Mouse (Mus musculus) neural tube, embryonic 13.5 days (tissue): Measurements from ENCODE around the gene Fbxo27. TPM values are rescaled to one million over a fixed set of nuclear protein-coding genes. Genes with fewer than 3 reads are reported as not detected.

ENCODE experiments used
- ATAC-seq: fragments of 200-750 bp; cut with Nextera tagmentation; 2 replicates; pipeline ENCODE4 v1.8.0; 2017; ENCODE audit warnings: low read depth, mild to moderate bottlenecking, moderate TSS enrichment, moderate library complexity
- H3K27ac ChIP-seq: fragments of 300-500 bp; sonication (generic); replicated peaks from 2 replicates; pipeline ENCODE4 v1.5.1; 2015; ENCODE audit warnings: moderate library complexity, mild to moderate bottlenecking, inconsistent platforms
- H3K27me3 ChIP-seq: fragments of 300-500 bp; sonication (generic); 2 replicates; pipeline ENCODE4 v1.6.1; 2015; ENCODE audit warnings: mild to moderate bottlenecking, inconsistent platforms
- H3K36me3 ChIP-seq: fragments of 300-500 bp; sonication (generic); 2 replicates; pipeline ENCODE4 v1.6.1; 2015; ENCODE audit warnings: mild to moderate bottlenecking, inconsistent platforms
- H3K4me1 ChIP-seq: fragments of 300-500 bp; sonication (generic); replicated peaks from 2 replicates; pipeline ENCODE4 v1.6.1; 2015; ENCODE audit warnings: inconsistent platforms
- H3K4me2 ChIP-seq: fragments of 300-500 bp; sonication (generic); 2 replicates; pipeline ENCODE4 v1.6.1; 2015; ENCODE audit warnings: inconsistent platforms, mild to moderate bottlenecking, moderate library complexity
- H3K4me3 ChIP-seq: fragments of 300-500 bp; sonication (generic); 2 replicates; pipeline ENCODE4 v1.5.1; 2015; ENCODE audit warnings: mild to moderate bottlenecking, inconsistent platforms
- H3K9ac ChIP-seq: fragments of 300-500 bp; sonication (generic); 2 replicates; pipeline ENCODE4 v1.6.1; 2015; ENCODE audit warnings: moderate library complexity, mild to moderate bottlenecking, inconsistent platforms
- H3K9me3 ChIP-seq: fragments of 300-500 bp; sonication (generic); 2 replicates; pipeline ENCODE4 v1.6.1; 2016; ENCODE audit warnings: inconsistent platforms
- WGBS: fragments of 180-500 bp; shearing (Covaris S2); methylation state at CpG from one replicate; pipeline ENCODE4 v1.1.7; 2015; 5-methylcytosine and 5-hydroxymethylcytosine counted together
- polyA plus RNA-seq: library from polyadenylated mRNA; unstranded; fragments of >200 nt; fragmentation: Nextera tagmentation; extraction: Ambion mirVana; gene quantifications from 2 replicates; pipeline ENCODE4 v1.2.1, GENCODE M21; 2015

Fbxo27 gene
- polyA plus RNA-seq, 1 experiment from 2014 or later = 4.8 TPM

GRCm38 (mm10) chr7:28732341-28733142 is 39.9 kb downstream of the Fbxo27 start:
- peak; percentile 57; the same call in 1 of the 2 replicates for ATAC-seq
- Histone ChIP-seq H3K9ac (peak overlapping the region; percentile 49), H3K27me3 (peaks cover 24% of the 10 kb centered on the region), H3K36me3 (peaks cover 8% of the 10 kb centered on the region; the same call in 1 of the 2 replicates), H3K9me3 (peaks cover 7% of the 10 kb centered on the region; the same call in 1 of the 2 replicates), H3K27ac (no peak overlapping the region), H3K4me1 (peaks cover 20% of the 10 kb centered on the region), H3K4me2 (peak overlapping the region; percentile 62), H3K4me3 (peak overlapping the region; percentile 45)
- 3% methylated on average over 58 of the region's 58 CpGs for WGBS

DNA sequence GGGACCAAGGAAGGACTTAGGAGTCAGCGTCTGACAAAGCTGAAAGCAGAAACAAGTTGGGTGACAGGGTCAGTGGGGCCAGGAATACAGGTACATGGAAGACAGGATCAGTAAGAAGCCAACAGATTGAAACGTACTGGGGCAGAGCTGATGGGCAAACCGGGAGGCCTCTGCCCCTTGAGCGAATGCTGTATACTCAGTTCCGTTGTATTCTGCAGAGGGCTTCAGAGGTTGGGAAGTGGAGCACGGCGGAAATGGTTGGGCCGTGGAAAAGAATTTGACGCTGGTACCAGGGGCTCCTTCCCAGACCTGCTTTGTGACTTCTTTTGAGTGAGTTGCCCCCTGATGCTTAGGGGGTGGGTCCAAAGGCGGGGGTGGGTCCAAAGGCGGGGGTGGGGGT is 40.6 kb downstream of the Fbxo27 start:
- WGBS = 10% methylated on average over 11 of the region's 11 CpGs
- no peak overlapping the region for H3K27ac ChIP-seq
- H3K9me3 ChIP-seq = peaks cover 7% of the 10 kb centered on the region; the same call in 1 of the 2 replicates
- no peak overlapping the region for H3K9ac ChIP-seq
- H3K4me1 ChIP-seq = peaks cover 13% of the 10 kb centered on the region
- peaks cover 24% of the 10 kb centered on the region for H3K27me3 ChIP-seq
- ATAC-seq = no peak
- peak overlapping the region; percentile 45 for H3K4me3 ChIP-seq
- peaks cover 15% of the 10 kb centered on the region; the same call in 1 of the 2 replicates for H3K36me3 ChIP-seq
- peak overlapping the region; percentile 62 for H3K4me2 ChIP-seq

- Histone ChIP-seq H3K36me3 (peaks cover 28% of the 10 kb centered on the region), H3K9me3 (peaks cover 7% of the 10 kb centered on the region; the same call in 1 of the 2 replicates), H3K4me1 (peaks cover 15% of the 10 kb centered on the region), H3K4me3 (no peak overlapping the region), H3K27me3 (peaks cover 24% of the 10 kb centered on the region), H3K4me2 (no peak overlapping the region), H3K27ac (no peak overlapping the region), H3K9ac (no peak overlapping the region)
- 80% methylated on average over 6 of the region's 6 CpGs for WGBS
- no peak for ATAC-seq
Measured at GRCm38 (mm10) chr7:28735701-28736100, 43.1 kb downstream of the Fbxo27 start.

GRCm38 (mm10) chr7:28739829-28740228 is 47.2 kb downstream of the Fbxo27 start:
- 94% methylated on average over 21 of the region's 21 CpGs for WGBS
- H3K36me3 ChIP-seq = peaks cover 28% of the 10 kb centered on the region
- no peaks in the 10 kb centered on the region for H3K27me3 ChIP-seq
- no peaks in the 10 kb centered on the region for H3K9me3 ChIP-seq
- no peak overlapping the region for H3K27ac ChIP-seq
- H3K4me1 ChIP-seq = peaks cover 21% of the 10 kb centered on the region
- no peak for ATAC-seq
- H3K4me2 ChIP-seq = no peak overlapping the region
- no peak overlapping the region for H3K4me3 ChIP-seq
- no peak overlapping the region for H3K9ac ChIP-seq

- H3K4me3 ChIP-seq = peak overlapping the region; percentile 61
- H3K36me3 ChIP-seq = peaks cover 31% of the 10 kb centered on the region
- 34% methylated on average over 9 of the region's 9 CpGs for WGBS
- peak overlapping the region; percentile 65; the same call in 1 of the 2 replicates for H3K27ac ChIP-seq
- ATAC-seq = no peak
- H3K27me3 ChIP-seq = no peaks in the 10 kb centered on the region
- peak overlapping the region; percentile 87 for H3K9ac ChIP-seq
- H3K4me2 ChIP-seq = peak overlapping the region; percentile 87
- H3K9me3 ChIP-seq = no peaks in the 10 kb centered on the region
- H3K4me1 ChIP-seq = peaks cover 21% of the 10 kb centered on the region
Measured at GRCm38 (mm10) chr7:28740949-28741348, 48.3 kb downstream of the Fbxo27 start.

DNA sequence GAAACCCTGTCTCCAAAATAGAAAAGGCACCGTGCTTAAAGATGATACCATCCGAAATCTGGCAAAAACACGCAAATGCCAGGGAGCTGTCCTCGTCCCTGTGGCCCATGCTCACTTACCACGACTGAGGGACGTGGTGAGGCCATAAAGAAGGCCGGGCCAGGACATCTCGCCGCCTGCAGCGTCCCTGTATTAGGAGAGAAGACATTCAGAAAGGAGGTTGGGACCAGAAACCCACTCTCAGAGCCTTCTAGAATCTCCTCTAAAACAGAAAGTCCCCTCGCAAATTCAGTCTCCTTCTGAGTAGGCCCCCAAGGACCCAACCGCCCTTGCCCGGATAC is 48.7 kb downstream of the Fbxo27 start:
- Histone ChIP-seq H3K4me3 (peak overlapping the region; percentile 61), H3K27me3 (no peaks in the 10 kb centered on the region), H3K9ac (peak overlapping the region; percentile 87), H3K9me3 (no peaks in the 10 kb centered on the region), H3K4me1 (peaks cover 21% of the 10 kb centered on the region), H3K36me3 (peaks cover 35% of the 10 kb centered on the region), H3K4me2 (peak overlapping the region; percentile 87), H3K27ac (peak overlapping the region; percentile 65)
- 1% methylated on average over 13 of the region's 13 CpGs for WGBS
- peak; percentile 26 for ATAC-seq

DNA sequence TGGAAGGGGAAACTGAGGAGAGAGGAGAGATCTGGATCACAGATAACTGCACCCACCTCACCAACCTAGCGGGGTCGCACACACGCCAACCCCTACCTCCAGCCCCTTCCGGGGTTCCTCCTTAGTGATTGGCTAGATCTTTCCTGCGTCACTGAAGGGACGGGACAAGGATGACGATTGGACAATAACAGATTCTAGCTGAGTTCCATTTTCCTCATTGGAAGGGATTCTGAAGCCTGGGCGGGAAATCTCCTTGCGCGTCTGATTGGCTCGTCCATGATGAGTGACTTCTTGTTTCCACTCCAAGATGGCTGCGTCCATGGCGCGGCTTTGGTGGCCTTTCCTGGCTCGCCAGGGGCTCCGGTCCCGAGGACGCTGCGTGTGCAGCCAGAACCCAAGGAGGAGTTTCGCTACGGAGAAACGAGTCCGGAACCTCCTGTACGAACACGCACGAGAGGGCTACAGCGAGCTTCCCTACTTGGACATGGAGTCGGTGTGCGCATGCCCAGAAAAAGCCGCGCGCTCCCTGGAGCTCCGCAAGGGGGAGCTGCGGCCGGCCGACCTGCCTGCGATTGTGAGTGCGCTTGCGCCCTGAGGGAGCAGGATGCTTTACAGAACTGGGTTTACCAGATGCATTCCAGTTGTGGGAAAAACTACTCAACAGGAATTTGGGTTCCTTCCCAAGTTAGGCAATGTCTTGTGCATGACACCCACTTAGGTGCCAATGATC is 49.2 kb downstream of the Fbxo27 start, which contains the start of the genes Mrps12 and Sars2:
Gene Mrps12, minus strand, starts transcription at position 112 of the 730 bp plus-strand sequence.
Gene Sars2, plus strand, starts transcription at position 284 of the 730 bp plus-strand sequence.
- peaks cover 39% of the 10 kb centered on the region for H3K36me3 ChIP-seq

More for the DNA sequence above, 49.2 kb downstream of the Fbxo27 start, which contains the start of the genes Mrps12 and Sars2:
- Histone ChIP-seq H3K9me3 (no peaks in the 10 kb centered on the region), H3K27ac (peak within 1 kb of the TSS; percentile 78), H3K27me3 (no peaks in the 10 kb centered on the region), H3K4me2 (peak within 1 kb of the TSS; percentile 87), H3K4me1 (peaks cover 21% of the 10 kb centered on the region), H3K4me3 (peak within 1 kb of the TSS; percentile 61), H3K9ac (peak within 1 kb of the TSS; percentile 87)
- ATAC-seq = peak; percentile 99
- WGBS = under 1% methylated on average over 39 of the region's 39 CpGs

Other genes with a start within 250 kb of the Fbxo27 start
- 14.1 and 15.2 TPM in 2 replicates for gene Lrfn1, start 240.9 kb upstream of the Fbxo27 start, polyA plus RNA-seq
- gene Ifnl2, start 182.4 kb upstream of the Fbxo27 start, polyA plus RNA-seq = not detected in 2 replicates
- not detected in 2 replicates for gene Ifnl3, start 170.0 kb upstream of the Fbxo27 start, polyA plus RNA-seq
- gene Sycn, start 152.0 kb upstream of the Fbxo27 start, polyA plus RNA-seq = not detected in 2 replicates
- not detected in 2 replicates for gene Nccrp1, start 145.6 kb upstream of the Fbxo27 start, polyA plus RNA-seq
- 25.6 and 26.9 TPM in 2 replicates for gene Samd4b, start 94.7 kb upstream of the Fbxo27 start, polyA plus RNA-seq
- 20.1 and 20.2 TPM in 2 replicates for gene Pak4, start 94.7 kb upstream of the Fbxo27 start, polyA plus RNA-seq
- gene Acp7, start 61.5 kb upstream of the Fbxo27 start, polyA plus RNA-seq = not detected in 2 replicates
- 6.3 and 7.1 TPM in 2 replicates for gene Fbxo17, start 24.0 kb downstream of the Fbxo27 start, polyA plus RNA-seq
- gene Mrps12, start 49.0 kb downstream of the Fbxo27 start, polyA plus RNA-seq = 115 and 122 TPM in 2 replicates
- 23.0 and 24.6 TPM in 2 replicates for gene Sars2, start 49.1 kb downstream of the Fbxo27 start, polyA plus RNA-seq
- gene Ccer2, start 63.3 kb downstream of the Fbxo27 start, polyA plus RNA-seq = 7.3 and 8.7 TPM in 2 replicates
- 101 and 104 TPM in 2 replicates for gene Sirt2, start 73.9 kb downstream of the Fbxo27 start, polyA plus RNA-seq
- gene Nfkbib, start 74.7 kb downstream of the Fbxo27 start, polyA plus RNA-seq = 63.4 and 67.7 TPM in 2 replicates
- gene Rinl, start 96.1 kb downstream of the Fbxo27 start, polyA plus RNA-seq = 1.7 and 2.6 TPM in 2 replicates
- gene Hnrnpl, start 115.7 kb downstream of the Fbxo27 start, polyA plus RNA-seq = 214 and 237 TPM in 2 replicates
- 88.7 and 98.1 TPM in 2 replicates for gene Ech1, start 132.4 kb downstream of the Fbxo27 start, polyA plus RNA-seq
- 5.0 and 6.2 TPM in 2 replicates for gene Lgals4, start 141.0 kb downstream of the Fbxo27 start, polyA plus RNA-seq
- gene Lgals7, start 171.0 kb downstream of the Fbxo27 start, polyA plus RNA-seq = 4.5 and 6.1 TPM in 2 replicates
- 0.29 and 0.55 TPM in 2 replicates for gene Capn12, start 188.6 kb downstream of the Fbxo27 start, polyA plus RNA-seq